Mouse (Mus musculus): ENCODE data around the gene Sfxn2. TPM values are rescaled to one million over a fixed set of nuclear protein-coding genes. Genes with fewer than 3 reads are reported as not detected.
A peak's percentile ranks its signal among the peaks of the same experiment; 100 is the strongest.

Gene Sfxn2
- polyA plus RNA-seq, 1 experiment from 2014 or later: 16.9 TPM

GRCm38 (mm10) chr19:46598187-46598586, 25.0 kb downstream of the Sfxn2 start:
- no peak for DNase-seq (ENCODE audit: low spot score)

GRCm38 (mm10) chr19:46598720-46599252, 25.6 kb downstream of the Sfxn2 start, which contains the start of gene Wbp1l:
Wbp1l (plus strand) TSS chr19:46599084.
- DNase-seq (ENCODE audit: low spot score): peak; percentile 99

GRCm38 (mm10) chr19:46599375-46600256, 26.5 kb downstream of the Sfxn2 start:
- DNase-seq (ENCODE audit: low spot score): no peak

GRCm38 (mm10) chr19:46600371-46600770, 27.2 kb downstream of the Sfxn2 start:
- DNase-seq (ENCODE audit: low spot score): no peak

GRCm38 (mm10) chr19:46601491-46601890, 28.3 kb downstream of the Sfxn2 start:
- no peak for DNase-seq (ENCODE audit: low spot score)

GRCm38 (mm10) chr19:46602406-46602805, 29.2 kb downstream of the Sfxn2 start:
- no peak for DNase-seq (ENCODE audit: low spot score)

GRCm38 (mm10) chr19:46606718-46607117, 33.6 kb downstream of the Sfxn2 start:
- DNase-seq (ENCODE audit: low spot score): peak; percentile 47

GRCm38 (mm10) chr19:46607424-46607823, 34.3 kb downstream of the Sfxn2 start:
- peak; percentile 64 for DNase-seq (ENCODE audit: low spot score)

- DNase-seq (ENCODE audit: low spot score): no peak
Observed at GRCm38 (mm10) chr19:46608158-46608557, 35.0 kb downstream of the Sfxn2 start.

- DNase-seq (ENCODE audit: low spot score): no peak
Observed at GRCm38 (mm10) chr19:46616378-46616777, 43.2 kb downstream of the Sfxn2 start.

GRCm38 (mm10) chr19:46617361-46617760, 44.2 kb downstream of the Sfxn2 start:
- no peak for DNase-seq (ENCODE audit: low spot score)

- no peak for DNase-seq (ENCODE audit: low spot score)
Observed at GRCm38 (mm10) chr19:46618322-46618721, 45.2 kb downstream of the Sfxn2 start.

GRCm38 (mm10) chr19:46619001-46619400, 45.8 kb downstream of the Sfxn2 start:
- no peak for DNase-seq (ENCODE audit: low spot score)

GRCm38 (mm10) chr19:46619518-46619917, 46.4 kb downstream of the Sfxn2 start:
- no peak for DNase-seq (ENCODE audit: low spot score)

GRCm38 (mm10) chr19:46620016-46620808, 47.0 kb downstream of the Sfxn2 start:
- peak; percentile 73 for DNase-seq (ENCODE audit: low spot score)

- DNase-seq (ENCODE audit: low spot score): no peak
Observed at GRCm38 (mm10) chr19:46621236-46622183, 48.3 kb downstream of the Sfxn2 start.

- DNase-seq (ENCODE audit: low spot score): no peak
Observed at GRCm38 (mm10) chr19:46622659-46623193, 49.6 kb downstream of the Sfxn2 start.

GRCm38 (mm10) chr19:46623194-46623667, 50.1 kb downstream of the Sfxn2 start:
- DNase-seq (ENCODE audit: low spot score): no peak

- DNase-seq (ENCODE audit: low spot score): no peak
Observed at GRCm38 (mm10) chr19:46623790-46624772, 50.9 kb downstream of the Sfxn2 start.
